Mouse (Mus musculus) hindbrain, embryonic 13.5 days (tissue): ENCODE results near the gene Cdkal1. TPM values are rescaled to one million over a fixed set of nuclear protein-coding genes. Genes with fewer than 3 reads are reported as not detected.

Experiments used
- ATAC-seq: fragments of 200-750 bp; cut with Nextera tagmentation; 2 replicates; pipeline ENCODE4 v1.8.0; 2017; ENCODE audit warnings: moderate TSS enrichment; ENCODE audit not compliant: low FRiP score
- H3K27ac ChIP-seq: fragments of 300-500 bp; sonication (generic); 2 replicates; pipeline ENCODE4 v1.5.1; 2015; ENCODE audit warnings: inconsistent platforms, mild to moderate bottlenecking, moderate library complexity
- H3K27me3 ChIP-seq: fragments of 300-500 bp; sonication (generic); 2 replicates; pipeline ENCODE4 v1.6.1; 2015; ENCODE audit warnings: mild to moderate bottlenecking, inconsistent platforms
- H3K36me3 ChIP-seq: fragments of 300-500 bp; sonication (generic); 2 replicates; pipeline ENCODE4 v1.6.1; 2015; ENCODE audit warnings: mild to moderate bottlenecking, inconsistent platforms
- H3K4me1 ChIP-seq: fragments of 300-500 bp; sonication (generic); replicated peaks from 2 replicates; pipeline ENCODE4 v1.6.1; 2015; ENCODE audit warnings: inconsistent platforms
- H3K4me2 ChIP-seq: fragments of 300-500 bp; sonication (generic); 2 replicates; pipeline ENCODE4 v1.6.1; 2015; ENCODE audit warnings: inconsistent platforms, mild to moderate bottlenecking, moderate library complexity
- H3K4me3 ChIP-seq: fragments of 300-500 bp; sonication (generic); 2 replicates; pipeline ENCODE4 v1.5.1; 2015; ENCODE audit warnings: mild to moderate bottlenecking, inconsistent platforms
- H3K9ac ChIP-seq: fragments of 300-500 bp; sonication (generic); 2 replicates; pipeline ENCODE4 v1.6.1; 2015; ENCODE audit warnings: mild to moderate bottlenecking, inconsistent platforms
- H3K9me3 ChIP-seq: fragments of 300-500 bp; sonication (generic); 2 replicates; pipeline ENCODE4 v1.6.1; 2016; ENCODE audit warnings: inconsistent platforms
- WGBS: fragments of 180-500 bp; shearing (Covaris S2); methylation state at CpG from one replicate; pipeline ENCODE4 v1.1.7; 2015; 5-methylcytosine and 5-hydroxymethylcytosine counted together
- polyA plus RNA-seq: library from polyadenylated mRNA; unstranded; fragments of >200 nt; fragmentation: Nextera tagmentation; extraction: Ambion mirVana; gene quantifications from 2 replicates; pipeline ENCODE4 v1.2.1, GENCODE M21; 2015

The Cdkal1 gene
- polyA plus RNA-seq, 1 experiment from 2014 or later, result 24.3 TPM

DNA sequence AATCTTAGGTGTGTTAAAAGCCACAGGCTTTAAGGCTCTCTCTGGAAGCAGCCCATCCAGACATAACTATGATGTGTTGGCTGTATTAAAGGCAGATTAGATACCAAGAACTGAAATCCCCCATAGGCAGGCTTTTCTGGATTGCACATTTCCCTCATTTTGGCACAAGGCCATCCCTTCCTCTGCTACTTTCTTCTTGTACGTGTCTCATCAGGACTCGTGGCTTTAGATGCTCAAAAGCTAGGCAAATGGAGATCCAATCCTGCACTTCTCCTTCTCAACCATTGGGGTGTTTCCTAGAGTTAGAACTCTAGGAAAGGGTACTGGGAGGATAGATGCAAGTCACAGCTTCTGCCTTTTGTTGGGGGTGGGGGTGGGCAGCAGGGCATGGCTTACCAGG is 535.1 kb downstream of the Cdkal1 start:
- H3K27ac ChIP-seq, result no peak overlapping the region
- no peak overlapping the region for H3K9ac ChIP-seq
- no peaks in the 10 kb centered on the region for H3K4me1 ChIP-seq
- ATAC-seq, result no peak
- WGBS, result 68% methylated on average over 2 of the region's 2 CpGs
- H3K9me3 ChIP-seq, result no peaks in the 10 kb centered on the region
- no peaks in the 10 kb centered on the region for H3K36me3 ChIP-seq
- H3K4me3 ChIP-seq, result no peak overlapping the region
- H3K4me2 ChIP-seq, result no peak overlapping the region
- no peaks in the 10 kb centered on the region for H3K27me3 ChIP-seq

DNA sequence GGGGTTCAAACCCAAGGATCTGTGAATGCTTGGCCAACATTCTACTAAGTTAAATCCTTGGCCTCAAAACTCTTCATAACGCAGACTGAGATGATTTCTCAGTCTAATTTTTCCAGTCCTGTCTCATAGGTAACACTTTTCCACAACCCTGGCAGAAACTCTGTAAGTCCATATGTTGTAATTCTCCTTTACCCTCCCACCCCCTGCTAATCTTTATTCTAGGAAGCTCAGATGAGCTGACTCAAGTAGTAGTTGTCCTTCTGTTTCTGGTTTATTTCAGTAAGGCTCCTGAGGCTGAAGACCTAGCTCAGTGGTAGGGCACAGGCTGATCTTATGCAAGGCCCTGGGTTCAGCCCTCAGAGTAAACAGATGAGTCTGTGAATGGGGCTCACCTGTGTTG is 537.8 kb downstream of the Cdkal1 start:
- H3K4me1 ChIP-seq, result peaks cover 7% of the 10 kb centered on the region; the same call in 1 of the 2 replicates

DNA sequence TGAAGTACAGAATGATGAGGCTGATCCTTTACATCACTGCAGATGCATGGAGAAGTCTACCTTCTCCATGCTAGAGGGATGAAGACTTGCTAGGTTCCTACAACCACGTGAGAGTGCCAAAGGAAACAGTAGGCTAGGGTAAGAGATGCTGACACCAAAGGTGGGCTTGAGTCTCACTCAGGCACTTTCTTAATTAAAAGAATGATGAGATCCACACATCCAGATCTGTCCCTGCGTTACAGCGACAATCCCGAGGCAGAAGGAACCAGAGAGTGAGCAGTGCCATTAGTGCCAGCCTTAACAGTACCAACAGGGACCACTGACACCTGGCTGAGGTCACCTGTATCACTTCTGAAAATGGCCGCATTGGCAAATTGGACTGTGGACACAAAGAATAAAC is 539.2 kb downstream of the Cdkal1 start:
- Histone ChIP-seq H3K9me3 (no peaks in the 10 kb centered on the region), H3K27me3 (no peaks in the 10 kb centered on the region), H3K36me3 (no peaks in the 10 kb centered on the region), H3K9ac (no peak overlapping the region), H3K4me2 (no peak overlapping the region), H3K4me1 (peaks cover 7% of the 10 kb centered on the region; the same call in 1 of the 2 replicates), H3K27ac (no peak overlapping the region), H3K4me3 (no peak overlapping the region)
- ATAC-seq, result no peak
- WGBS, result 96% methylated on average over 5 of the region's 5 CpGs

More for the DNA sequence above, 537.8 kb downstream of the Cdkal1 start:
- Histone ChIP-seq H3K9ac (no peak overlapping the region), H3K9me3 (no peaks in the 10 kb centered on the region), H3K27ac (no peak overlapping the region), H3K27me3 (no peaks in the 10 kb centered on the region), H3K4me3 (no peak overlapping the region), H3K36me3 (no peaks in the 10 kb centered on the region), H3K4me2 (no peak overlapping the region)
- ATAC-seq, result no peak
- 94% methylated on average over 1 of the region's 1 CpGs for WGBS

DNA sequence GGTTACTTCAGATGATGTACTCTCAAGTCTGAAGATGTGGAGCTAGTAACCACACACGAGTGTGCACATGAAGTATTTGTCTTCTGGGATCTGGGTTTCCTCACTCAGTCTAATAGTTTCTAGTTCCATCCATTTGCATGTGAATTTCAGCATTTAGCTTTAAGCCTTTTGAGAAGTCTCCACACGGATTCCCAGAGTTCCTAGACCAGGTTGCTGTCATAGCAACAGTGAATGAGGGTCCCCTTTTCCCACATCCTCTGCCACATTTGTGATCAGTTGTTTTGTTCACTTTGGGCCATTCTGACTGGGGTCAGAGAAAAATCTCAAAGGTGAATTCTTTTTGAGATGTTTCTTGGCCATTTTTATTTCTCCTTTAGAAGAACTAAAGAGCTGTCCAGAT is 543.4 kb downstream of the Cdkal1 start:
- Histone ChIP-seq H3K36me3 (no peaks in the 10 kb centered on the region), H3K4me3 (no peak overlapping the region), H3K4me1 (peaks cover 7% of the 10 kb centered on the region; the same call in 1 of the 2 replicates), H3K27ac (no peak overlapping the region), H3K4me2 (no peak overlapping the region), H3K9ac (no peak overlapping the region), H3K9me3 (no peaks in the 10 kb centered on the region), H3K27me3 (no peaks in the 10 kb centered on the region)
- ATAC-seq, result no peak; the same call in 1 of the 2 replicates
- WGBS, result 16% methylated on average over 2 of the region's 2 CpGs

DNA sequence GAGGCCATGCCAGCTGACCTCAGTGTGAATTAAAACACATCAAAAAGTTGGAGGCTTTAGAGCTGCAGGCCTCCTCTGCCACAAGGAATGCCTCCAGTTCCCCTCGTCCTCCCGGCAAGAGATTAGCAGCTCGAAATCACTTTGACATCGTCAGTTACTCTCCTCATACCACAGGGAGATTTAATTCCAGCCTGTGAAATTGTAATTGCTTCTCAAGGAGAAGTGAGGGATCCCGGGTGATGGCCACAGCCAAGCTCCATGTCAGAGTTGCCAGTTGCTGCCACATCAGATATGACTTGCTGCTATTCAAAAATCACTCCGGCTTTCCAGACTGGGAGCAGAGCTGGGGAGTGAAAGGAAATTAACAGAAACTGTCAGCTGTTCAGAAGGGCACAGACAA is 548.1 kb downstream of the Cdkal1 start:
- H3K27ac ChIP-seq, result no peak overlapping the region
- H3K4me3 ChIP-seq, result no peak overlapping the region
- no peaks in the 10 kb centered on the region for H3K4me1 ChIP-seq
- no peaks in the 10 kb centered on the region for H3K9me3 ChIP-seq
- no peaks in the 10 kb centered on the region for H3K36me3 ChIP-seq
- 53% methylated on average over 6 of the region's 6 CpGs for WGBS
- no peak overlapping the region for H3K9ac ChIP-seq
- no peaks in the 10 kb centered on the region for H3K27me3 ChIP-seq
- ATAC-seq, result no peak
- H3K4me2 ChIP-seq, result no peak overlapping the region

DNA sequence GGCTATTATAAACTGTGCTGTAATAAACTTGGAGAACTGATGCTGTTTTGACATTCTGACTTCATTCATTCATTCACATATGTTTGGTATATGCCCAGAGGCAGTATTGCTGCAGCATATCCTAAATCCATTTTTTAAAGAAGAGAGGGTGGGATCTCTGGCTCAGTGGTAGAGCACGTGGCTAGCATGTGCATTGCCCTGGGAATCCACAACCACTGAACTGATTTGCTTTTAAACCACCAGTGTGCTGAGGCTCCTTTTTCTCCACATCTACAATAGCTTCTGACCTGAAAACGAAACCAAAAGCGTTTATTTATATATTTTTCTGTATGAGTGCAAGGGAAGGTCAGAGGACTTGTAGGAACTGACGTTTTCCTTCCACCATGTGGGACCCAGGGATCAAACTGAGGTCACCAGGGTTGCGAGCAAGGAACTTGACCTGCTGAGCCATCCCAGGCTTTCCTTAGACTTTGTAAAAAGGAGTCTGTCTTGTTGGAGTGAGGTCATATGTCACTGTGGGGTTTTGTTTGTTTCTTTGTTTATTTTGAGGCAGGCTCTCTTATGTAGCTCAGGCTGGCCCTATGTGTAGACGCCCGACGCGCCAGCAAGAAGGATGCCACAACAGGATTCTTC is 562.8 kb downstream of the Cdkal1 start:
- Histone ChIP-seq H3K27ac (no peak overlapping the region), H3K9ac (no peak overlapping the region), H3K36me3 (no peaks in the 10 kb centered on the region), H3K4me2 (no peak overlapping the region), H3K4me3 (no peak overlapping the region), H3K27me3 (no peaks in the 10 kb centered on the region), H3K9me3 (no peaks in the 10 kb centered on the region), H3K4me1 (no peaks in the 10 kb centered on the region)
- WGBS, result 83% methylated on average over 9 of the region's 9 CpGs
- no peak for ATAC-seq

DNA sequence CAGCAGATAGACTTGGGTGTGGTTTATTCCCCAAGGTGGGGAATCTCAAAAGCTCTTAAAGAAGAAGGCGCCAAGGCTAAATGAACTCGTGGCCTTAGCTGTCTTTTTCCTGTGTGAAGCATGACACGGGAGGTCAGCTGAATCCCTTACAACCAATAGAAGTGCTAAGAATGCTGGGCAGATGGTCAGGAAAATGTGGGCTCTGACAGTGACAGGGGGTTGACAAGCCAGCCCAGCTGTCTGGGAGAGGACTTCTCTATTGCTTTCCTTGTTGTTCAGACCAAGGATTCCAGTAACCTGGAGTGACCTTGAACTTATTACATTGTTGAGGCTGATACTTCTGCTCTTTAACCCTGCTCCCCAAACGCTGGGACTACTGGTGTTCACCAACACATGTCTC is 564.9 kb downstream of the Cdkal1 start:
- Histone ChIP-seq H3K9me3 (no peaks in the 10 kb centered on the region), H3K9ac (no peak overlapping the region), H3K36me3 (no peaks in the 10 kb centered on the region), H3K27ac (no peak overlapping the region), H3K4me1 (no peaks in the 10 kb centered on the region), H3K27me3 (no peaks in the 10 kb centered on the region), H3K4me2 (no peak overlapping the region), H3K4me3 (no peak overlapping the region)
- WGBS, result 60% methylated on average over 4 of the region's 4 CpGs
- no peak for ATAC-seq

DNA sequence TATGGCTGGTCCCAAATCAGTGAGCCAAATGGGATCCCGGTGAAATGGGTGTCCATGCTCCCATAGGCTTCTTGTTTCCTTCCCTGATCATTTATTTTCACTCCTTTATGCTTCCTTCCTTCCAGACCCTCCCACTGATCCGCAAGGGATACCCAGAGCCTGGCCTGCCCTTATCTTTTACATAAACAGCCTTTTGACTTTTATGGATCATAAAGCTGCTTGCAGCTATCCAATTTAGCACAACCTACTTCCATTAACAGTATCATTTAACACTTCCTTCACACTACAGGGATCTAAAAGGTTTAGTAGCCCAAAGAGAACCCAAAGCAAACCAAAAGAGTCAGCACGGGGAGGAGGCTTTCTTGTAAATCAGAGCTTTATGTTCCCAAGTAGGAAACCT is 570.4 kb downstream of the Cdkal1 start:
- H3K36me3 ChIP-seq, result no peaks in the 10 kb centered on the region
- no peak for ATAC-seq
- no peak overlapping the region for H3K27ac ChIP-seq
- no peak overlapping the region for H3K4me2 ChIP-seq
- no peaks in the 10 kb centered on the region for H3K27me3 ChIP-seq
- H3K9me3 ChIP-seq, result no peaks in the 10 kb centered on the region
- H3K4me1 ChIP-seq, result no peaks in the 10 kb centered on the region
- H3K4me3 ChIP-seq, result no peak overlapping the region
- WGBS, result 72% methylated on average over 3 of the region's 3 CpGs
- no peak overlapping the region for H3K9ac ChIP-seq

DNA sequence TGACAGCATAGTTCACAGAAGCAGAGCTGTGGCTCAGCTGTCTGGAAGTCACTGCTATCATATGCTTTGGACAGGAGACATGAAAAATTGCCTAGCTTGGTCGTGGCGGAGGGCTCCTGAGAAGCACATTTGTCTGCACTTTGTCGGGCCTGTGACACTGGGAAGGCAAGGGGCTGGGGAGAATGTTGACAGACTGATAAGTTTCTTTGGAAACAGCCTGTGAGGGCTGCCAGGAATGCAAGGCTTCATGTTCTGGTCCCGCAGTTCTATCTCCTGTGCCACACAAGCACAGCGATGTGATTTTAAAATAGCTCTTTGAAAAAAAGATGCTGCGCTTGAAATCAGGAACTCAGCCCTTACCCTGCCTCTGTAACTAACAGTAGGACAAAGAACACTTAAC is 573.9 kb downstream of the Cdkal1 start:
- no peaks in the 10 kb centered on the region for H3K4me1 ChIP-seq
- no peak overlapping the region for H3K4me3 ChIP-seq
- no peak overlapping the region for H3K9ac ChIP-seq
- no peaks in the 10 kb centered on the region for H3K36me3 ChIP-seq
- no peaks in the 10 kb centered on the region for H3K27me3 ChIP-seq
- WGBS, result 60% methylated on average over 6 of the region's 6 CpGs
- no peak for ATAC-seq
- H3K27ac ChIP-seq, result no peak overlapping the region
- H3K9me3 ChIP-seq, result no peaks in the 10 kb centered on the region
- no peak overlapping the region for H3K4me2 ChIP-seq

DNA sequence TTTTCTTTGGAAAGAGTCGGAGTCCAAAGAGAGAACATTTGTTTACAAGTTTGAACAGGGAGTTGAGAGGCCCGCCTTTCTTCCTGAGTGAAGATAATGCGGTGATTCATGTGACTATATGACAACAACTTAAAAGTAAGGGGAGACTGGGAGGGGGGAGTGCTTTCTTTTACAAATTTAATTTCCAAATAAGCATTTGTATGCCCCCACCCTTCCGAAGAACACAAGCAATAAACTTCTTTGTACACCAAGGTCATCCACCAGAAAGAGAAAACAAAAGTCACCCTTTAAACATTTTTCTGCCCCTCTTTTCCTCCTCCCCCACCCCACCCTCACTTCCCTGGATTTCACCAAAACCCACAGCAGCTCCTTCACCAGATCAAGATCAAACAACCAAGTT is 577.3 kb downstream of the Cdkal1 start:
- Histone ChIP-seq H3K27ac (no peak overlapping the region), H3K4me2 (no peak overlapping the region), H3K27me3 (no peaks in the 10 kb centered on the region), H3K9ac (no peak overlapping the region), H3K4me1 (peaks cover 16% of the 10 kb centered on the region), H3K4me3 (no peak overlapping the region), H3K36me3 (no peaks in the 10 kb centered on the region), H3K9me3 (no peaks in the 10 kb centered on the region)
- 62% methylated on average over 4 of the region's 4 CpGs for WGBS
- no peak for ATAC-seq

DNA sequence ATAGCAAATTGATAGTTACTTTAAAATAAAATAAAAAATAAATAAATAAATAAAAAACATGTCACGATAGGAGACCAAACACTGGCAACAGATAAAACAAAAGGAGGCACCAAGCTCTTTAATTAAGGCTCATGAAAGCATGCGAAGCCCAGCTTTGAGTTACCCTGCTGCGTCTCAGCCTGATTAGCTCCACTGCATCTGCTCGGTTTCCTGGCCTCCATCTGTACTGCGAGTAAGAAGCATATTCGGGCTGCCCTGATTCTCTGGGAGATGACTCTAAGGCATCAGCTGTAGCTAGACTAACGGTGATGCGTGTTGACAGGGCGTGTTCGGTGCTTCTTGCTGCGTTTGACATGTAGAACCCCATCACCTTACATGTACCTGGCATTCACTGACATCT is 581.2 kb downstream of the Cdkal1 start:
- H3K4me2 ChIP-seq, result no peak overlapping the region
- no peak overlapping the region for H3K9ac ChIP-seq
- 49% methylated on average over 11 of the region's 11 CpGs for WGBS
- ATAC-seq, result peak; percentile 73
- no peak overlapping the region for H3K4me3 ChIP-seq
- H3K4me1 ChIP-seq, result peaks cover 16% of the 10 kb centered on the region
- no peaks in the 10 kb centered on the region for H3K27me3 ChIP-seq
- H3K9me3 ChIP-seq, result no peaks in the 10 kb centered on the region
- no peaks in the 10 kb centered on the region for H3K36me3 ChIP-seq
- no peak overlapping the region; the same call in 1 of the 2 replicates for H3K27ac ChIP-seq

DNA sequence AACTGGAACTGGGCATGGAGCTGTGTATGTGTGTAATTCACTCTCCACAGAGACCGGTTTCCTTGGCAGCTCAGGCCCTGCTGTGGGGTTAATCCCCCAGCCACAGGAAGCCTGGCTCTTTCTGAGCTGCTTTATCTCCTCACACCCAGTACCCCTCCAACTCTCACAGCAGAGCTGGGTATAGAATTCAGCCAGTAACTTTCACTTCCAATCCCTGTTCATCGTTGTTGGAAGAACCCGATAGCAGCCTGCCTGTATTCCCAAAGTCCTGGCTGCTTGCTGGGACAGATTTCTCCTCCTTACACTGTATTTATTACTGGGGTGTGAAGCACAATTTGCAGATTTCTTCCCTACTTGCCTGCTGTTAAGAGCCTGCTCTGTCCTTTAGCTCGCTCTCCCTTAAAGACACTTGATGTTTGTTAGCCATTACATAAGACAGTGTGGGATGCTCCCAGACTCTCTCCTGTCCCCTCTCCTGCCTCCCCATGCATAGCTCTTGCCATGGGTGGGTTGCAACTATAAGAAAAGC is 581.7 kb downstream of the Cdkal1 start:
- Histone ChIP-seq H3K9ac (no peak overlapping the region), H3K27ac (peak overlapping the region; percentile 63), H3K36me3 (no peaks in the 10 kb centered on the region), H3K27me3 (no peaks in the 10 kb centered on the region), H3K4me3 (no peak overlapping the region), H3K4me1 (peaks cover 16% of the 10 kb centered on the region), H3K9me3 (no peaks in the 10 kb centered on the region), H3K4me2 (no peak overlapping the region)
- ATAC-seq, result peak; percentile 53; the same call in 1 of the 2 replicates
- WGBS, result 54% methylated on average over 4 of the region's 4 CpGs

DNA sequence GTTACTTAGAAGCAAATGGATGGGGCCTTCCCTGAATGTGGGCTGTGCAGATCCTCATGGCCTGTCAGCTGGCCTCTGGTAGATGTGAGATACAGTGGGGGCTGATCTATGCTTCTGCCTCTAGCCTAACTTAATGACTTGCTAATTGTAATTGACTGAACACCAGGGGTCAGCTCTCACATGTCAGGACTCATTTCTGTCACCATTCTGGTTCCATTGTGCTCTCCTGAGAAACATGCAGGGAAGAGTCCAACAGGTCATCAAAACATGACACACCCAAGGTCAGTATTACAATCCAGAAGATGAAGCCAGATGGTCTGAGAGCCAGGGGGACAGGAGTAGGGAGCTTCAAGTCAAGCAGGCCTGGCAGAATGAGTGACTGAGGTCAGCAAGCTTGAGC is 584.0 kb downstream of the Cdkal1 start:
- no peaks in the 10 kb centered on the region for H3K9me3 ChIP-seq
- H3K36me3 ChIP-seq, result no peaks in the 10 kb centered on the region
- H3K4me2 ChIP-seq, result no peak overlapping the region
- no peak overlapping the region for H3K9ac ChIP-seq
- no peak overlapping the region for H3K27ac ChIP-seq
- no peak for ATAC-seq
- peaks cover 16% of the 10 kb centered on the region for H3K4me1 ChIP-seq
- H3K27me3 ChIP-seq, result no peaks in the 10 kb centered on the region
- H3K4me3 ChIP-seq, result no peak overlapping the region
